Mouse (Mus musculus): ENCODE measurements around the gene Pax6.

Pax6 gene

DNA sequence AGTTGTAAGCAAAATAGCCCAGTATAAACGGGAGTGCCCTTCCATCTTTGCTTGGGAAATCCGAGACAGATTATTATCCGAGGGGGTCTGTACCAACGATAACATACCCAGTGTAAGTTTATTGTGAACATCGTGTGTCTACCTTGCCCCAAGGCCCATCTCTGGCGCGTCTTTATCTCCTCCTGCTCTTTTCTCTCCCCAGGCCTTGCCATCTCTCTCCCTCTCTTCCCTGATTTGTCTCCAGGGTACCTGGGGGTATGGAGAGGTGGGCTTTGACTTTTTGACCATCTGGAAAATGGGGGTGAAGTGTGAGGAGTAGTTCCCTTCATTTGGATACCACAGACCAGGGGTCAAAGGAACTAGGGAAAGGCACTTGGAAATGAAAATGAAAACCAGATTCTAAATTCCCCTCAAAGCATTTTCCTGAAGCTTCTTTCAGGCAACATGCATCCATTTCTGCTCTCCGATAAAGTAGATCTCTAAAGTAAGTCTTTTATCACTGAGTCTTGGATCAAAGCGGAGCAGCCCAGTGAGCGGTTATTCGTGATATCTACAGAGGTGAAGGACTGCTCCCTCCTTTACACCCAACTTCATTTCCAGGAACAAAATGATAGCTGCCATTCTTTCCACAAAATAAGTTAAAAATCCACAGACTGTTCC lies 16.4 kb downstream of the Pax6 start:
- DNase-seq (ENCODE audit: low spot score): no peak

DNA sequence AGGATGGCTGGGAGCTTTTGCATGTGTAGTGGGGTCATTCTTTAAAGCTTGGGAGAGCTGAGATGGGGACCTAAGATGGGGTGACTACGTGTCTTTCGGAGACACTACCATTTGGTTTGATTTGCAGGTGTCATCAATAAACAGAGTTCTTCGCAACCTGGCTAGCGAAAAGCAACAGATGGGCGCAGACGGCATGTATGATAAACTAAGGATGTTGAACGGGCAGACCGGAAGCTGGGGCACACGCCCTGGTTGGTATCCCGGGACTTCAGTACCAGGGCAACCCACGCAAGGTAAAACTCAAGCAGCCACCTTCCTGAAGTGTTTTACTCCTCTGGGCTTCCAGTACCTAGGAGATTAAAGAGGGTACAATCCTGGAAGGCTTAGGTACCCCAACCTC lies 17.0 kb downstream of the Pax6 start:
- DNase-seq (ENCODE audit: low spot score): no peak

DNA sequence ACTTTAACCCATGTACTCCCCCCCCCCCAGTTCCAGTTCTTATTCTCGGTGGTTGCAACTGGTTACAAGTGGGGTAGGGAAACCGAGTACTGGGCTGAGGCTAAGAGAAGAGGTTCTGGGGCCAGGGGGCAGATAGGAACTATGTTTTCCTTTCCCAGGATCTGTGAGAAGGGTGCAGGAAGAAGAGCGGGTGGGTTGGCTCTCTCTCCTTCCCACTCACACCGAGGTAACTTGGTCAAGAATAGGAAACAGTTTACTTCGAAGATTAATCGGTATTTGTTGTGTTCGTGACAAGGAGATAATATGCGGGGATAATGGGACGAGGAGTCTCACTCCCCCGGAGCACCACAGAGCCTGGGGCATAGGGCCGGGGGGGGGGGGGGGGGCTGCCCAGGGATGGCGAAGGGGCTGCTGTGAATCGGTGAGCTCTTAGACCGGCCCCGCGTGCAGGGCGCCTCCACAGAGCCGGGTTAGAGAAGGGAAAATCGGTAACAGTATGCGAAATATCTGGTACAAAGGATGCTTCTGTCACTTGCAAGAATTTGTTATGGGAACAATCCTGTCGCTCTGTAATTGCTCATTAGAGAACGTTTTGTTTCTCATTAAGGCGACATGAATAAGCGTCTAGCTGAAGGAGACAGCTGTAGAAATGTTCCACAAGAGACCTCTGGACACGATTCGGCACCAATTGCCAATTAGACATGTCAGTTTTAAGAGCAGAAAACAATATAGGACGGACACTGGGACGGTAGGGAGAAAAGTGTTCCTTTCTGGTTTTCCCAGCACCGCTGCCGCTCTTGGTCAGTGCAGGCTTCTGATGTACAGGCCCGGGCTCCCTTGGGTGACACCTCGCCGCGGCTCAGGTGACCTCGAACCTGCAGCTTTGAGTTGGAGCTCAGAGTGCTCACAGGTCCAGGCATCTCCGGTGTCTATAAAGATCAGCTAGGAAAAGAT lies 17.9 kb downstream of the Pax6 start:
- DNase-seq (ENCODE audit: low spot score): no peak

DNA sequence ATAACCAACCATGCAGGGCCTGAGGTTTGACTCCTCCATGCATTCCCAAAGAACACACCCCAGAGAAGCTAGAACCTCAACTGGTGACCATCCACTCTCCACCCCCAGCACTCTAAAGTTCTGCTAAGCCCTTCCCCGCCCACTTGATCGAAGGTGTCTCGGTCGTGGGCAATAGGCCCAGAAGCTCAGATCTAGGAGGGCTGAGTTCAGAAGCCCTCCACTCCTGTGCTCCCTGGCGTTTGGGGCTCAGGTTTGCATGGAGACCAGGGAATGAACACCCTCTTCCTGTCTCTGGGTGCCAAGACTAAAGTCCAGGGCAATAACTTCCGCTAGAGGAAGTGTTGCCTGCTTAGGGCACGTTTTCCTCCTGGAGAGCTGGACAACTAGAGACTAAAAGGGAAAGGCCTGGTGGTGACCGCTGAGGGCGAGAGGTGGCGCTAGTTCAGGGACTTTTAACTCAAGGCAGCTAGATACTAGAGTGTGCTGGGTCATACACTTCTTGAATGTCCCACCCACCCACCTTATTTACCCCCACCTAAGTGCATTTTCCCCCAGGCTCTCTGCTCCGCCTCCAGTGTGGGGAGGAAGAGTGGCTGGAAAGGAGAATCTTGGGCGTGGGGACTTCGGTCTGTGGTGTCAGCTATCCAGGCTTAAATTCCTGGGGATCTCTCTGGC lies 18.8 kb downstream of the Pax6 start:
- no peak for DNase-seq (ENCODE audit: low spot score)

DNA sequence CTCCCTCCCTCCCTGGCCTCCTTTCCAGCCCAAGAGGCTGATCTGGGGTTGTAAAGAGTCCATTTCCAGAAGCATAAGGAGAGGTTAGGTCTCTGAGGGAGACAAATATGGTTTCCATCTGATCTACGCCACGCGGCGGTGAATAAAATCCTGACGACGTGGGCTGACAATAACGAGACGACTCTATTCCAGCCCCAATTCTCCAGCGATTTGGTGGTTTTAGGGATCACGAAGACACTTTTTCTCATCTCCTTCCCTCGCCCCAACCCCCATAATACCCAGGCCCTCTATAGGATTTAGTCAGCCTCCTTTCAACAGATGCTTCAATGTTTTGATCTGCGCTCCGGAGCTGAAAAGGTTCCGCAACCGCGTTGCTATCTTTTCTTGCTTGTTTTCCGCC lies 19.3 kb downstream of the Pax6 start:
- DNase-seq (ENCODE audit: low spot score): no peak

DNA sequence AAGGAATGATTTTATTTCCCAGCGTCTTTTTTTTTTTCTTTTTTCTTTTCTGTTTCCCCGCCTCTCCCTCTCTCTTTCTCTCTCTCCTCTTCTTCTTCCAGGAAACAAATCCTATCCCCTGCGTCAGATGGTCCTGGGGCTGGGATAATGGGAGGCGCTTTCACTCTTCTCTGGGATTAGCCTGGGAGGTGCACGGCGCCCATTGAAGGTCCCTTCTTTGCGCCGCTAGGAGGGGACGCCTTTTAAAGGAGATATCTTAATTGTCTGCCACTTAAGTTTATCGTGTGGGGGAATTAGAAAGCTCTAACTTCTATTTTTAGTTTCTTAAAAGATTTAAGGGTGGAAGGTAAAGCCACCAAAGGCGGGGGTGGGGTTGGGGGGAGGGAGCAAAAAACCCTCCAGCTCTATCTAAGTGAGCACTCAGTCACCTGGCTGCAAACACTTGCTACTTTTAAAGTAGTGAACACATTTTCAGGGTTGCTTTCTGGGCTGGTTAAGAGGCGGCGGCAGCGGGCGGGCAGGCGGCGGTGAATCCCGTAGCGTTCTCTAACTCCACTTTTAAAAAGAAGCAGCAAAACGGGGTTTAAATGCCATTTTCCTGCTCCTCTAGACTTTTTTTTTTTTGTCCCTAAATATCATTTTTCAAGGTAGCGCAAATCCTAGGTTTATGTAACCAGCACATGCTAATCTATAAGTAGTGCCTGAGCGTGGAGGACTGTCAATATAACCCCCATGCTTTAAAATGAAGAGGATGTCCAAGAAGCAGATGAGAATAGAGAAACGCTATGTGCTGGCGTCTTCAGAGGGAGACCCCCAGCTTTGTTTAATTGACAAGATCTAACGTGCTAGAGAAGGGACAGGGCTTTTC lies 20.0 kb downstream of the Pax6 start:
- no peak for DNase-seq (ENCODE audit: low spot score)

DNA sequence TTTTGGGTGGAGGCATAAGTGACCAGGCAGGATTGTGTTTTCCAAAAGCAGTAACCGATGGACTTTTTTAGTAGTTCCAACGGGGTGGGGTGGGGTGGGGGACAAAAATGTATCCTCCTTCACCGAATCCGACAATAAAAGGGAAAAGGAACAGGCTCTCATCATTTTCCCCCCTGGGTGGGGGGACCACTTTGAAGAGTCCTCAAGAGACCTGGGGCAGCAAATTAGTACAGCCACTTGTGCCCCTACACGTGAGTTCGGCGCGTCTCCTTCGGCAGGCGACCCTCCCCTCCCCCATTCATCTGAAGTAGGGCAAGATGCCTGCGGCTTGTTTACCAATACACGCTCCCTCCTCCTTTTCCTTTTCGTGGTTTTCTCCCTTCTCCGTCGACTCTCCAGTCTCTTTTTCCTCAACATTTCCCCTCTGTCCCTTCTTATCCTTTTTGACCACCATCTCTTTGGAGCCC lies 20.6 kb downstream of the Pax6 start:
- no peak for DNase-seq (ENCODE audit: low spot score)

DNA sequence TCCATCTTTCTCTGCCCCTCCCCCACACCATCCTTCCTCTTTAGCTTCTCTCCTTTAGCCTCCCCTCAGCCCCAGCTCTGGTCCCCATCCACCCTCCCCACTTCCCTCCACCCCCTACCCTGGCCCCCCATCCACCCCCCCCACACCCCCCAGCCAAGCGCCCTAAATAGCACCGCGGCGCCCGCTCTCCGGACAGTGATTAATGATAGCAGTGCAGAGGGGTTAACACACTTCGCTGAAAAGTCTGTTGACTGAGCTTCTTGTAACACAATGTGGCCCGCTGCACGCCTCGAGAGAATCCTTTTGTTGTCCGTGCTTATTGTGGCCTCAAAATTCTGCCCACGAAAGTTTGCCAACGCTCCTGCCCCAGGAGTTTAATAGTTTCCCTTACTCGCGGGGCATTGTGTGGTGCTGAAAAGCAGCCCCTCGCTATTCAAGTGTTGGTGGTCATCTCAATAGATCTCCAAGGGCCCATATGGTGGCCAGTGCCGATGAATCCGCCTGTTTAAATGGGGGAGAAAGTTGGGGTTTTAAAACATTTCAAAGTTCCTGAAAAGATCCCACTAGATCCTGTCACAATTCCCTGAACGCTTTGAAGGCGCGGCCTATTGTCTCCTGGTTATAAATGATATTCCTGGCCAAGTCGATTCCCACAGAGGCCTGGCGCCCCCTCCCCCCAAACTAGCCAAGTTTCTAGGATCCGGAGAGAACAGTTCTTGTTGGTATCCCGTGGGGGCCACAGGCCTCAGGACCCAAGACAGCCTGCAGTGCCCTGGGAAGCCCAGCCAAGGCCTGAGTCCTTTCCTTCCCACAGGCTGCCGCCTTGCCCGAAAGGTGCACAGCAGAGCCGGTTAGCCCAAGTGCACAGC lies 21.3 kb downstream of the Pax6 start:
- no peak for DNase-seq (ENCODE audit: low spot score)

DNA sequence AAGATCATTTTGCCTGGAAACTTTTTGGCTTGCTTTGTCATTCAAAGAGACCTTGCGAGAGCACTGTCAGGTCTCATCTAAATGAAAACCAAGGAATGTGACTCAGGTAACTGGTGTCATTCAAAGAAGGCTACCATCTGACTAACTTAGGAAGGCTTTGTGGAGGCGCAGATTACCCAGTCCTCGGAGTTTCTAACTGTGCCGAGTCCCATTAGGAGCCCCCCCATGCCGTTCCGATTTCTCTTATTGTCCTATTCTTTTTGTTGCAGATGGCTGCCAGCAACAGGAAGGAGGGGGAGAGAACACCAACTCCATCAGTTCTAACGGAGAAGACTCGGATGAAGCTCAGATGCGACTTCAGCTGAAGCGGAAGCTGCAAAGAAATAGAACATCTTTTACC lies 22.6 kb downstream of the Pax6 start:
- DNase-seq (ENCODE audit: low spot score): no peak

DNA sequence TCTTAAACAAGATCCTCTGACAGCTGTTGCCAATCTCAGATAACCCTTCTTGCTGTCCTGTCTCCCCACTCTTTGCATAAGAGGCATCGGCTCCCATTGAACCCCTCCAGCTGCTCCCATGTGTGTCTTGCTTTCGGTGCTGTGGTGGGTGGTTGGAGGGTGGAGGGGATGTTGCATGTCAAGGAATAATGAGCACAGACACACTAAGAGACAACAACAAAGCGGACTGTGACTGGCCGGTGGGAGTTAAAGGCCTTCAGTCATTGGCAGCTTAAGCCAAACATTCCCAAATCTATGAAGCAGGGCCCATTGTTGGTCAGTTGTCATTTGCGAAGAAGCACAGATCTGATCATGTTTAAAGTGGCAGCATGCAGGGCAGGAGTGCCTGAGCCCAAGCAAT lies 29.0 kb downstream of the Pax6 start:
- DNase-seq (ENCODE audit: low spot score): no peak

DNA sequence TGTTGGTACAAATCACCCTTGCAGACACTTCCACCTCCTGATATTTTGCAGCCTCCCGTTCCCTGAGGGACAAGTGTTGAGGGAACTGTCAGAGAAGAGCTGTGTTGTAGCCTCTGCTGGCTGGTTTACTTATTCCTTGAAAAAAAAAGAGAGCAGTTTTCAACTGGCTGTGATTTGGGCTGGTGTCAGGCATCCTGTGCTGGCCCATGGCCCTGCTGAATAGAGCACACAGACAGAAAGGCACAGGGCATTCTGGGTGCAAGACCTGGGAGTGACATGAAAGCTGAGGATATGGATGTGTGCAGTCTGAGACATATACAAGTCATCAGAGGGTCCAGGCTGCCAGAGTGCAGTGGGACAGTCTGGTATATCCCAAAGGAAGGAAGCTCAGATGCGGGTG lies 29.9 kb downstream of the Pax6 start:
- no peak for DNase-seq (ENCODE audit: low spot score)

DNA sequence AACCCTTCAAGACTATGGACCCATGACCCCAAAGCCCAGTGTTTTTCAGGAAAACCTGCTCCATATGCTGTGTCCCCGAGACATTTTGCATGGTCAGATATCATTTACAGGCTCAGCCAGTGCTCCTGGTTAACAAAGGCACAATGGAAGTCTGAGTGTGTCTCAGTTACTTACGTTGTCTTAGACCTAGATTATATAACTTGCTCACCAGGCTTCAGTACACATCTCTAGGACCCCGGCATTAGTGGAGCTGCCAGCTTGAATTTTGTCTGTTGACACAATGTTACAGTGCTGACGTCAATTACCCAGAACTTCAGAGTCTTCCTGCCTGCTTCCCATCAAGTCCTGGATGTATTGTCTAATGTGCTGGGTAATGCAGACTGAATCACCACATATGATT lies 33.1 kb downstream of the Pax6 start:
- DNase-seq (ENCODE audit: low spot score): no peak

DNA sequence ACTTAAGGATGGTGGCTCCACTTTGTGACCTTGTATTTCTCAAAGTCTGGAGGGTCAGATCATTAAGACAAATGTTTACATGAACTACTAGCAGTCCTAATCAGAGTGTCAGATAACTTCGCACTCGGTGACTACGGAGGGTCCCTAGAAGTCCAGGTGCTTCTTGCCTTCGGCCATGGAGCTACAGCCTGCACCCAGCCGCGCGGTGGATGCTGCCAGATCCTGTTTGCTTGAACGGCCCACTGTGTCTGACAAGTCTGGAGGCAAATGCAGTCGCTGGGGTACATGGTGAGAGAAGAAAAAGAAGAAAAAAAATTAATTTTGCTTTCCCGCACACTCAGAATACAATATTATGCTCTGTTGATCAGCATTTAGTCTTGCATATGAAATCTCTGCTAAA lies 33.9 kb downstream of the Pax6 start:
- DNase-seq (ENCODE audit: low spot score): no peak

DNA sequence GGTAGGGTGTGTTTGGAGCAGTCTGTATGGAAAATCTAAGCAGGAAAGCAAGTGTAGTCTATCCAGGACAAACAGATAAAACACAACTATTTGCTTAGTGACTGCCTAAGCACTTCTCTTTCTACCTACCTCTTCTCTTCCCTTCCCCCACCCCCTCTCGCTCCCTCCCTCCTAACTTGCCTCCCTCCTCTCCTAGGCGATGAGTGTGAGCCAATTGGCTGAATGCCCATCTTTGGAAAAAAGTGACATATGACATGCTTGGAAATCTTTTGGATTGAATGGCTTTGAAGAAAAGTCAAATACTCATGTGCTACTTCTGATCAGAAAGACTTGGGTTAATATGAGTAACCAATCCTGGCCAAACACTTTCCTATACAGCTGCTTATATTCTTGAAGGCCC lies 36.6 kb downstream of the Pax6 start:
- no peak for DNase-seq (ENCODE audit: low spot score)

DNA sequence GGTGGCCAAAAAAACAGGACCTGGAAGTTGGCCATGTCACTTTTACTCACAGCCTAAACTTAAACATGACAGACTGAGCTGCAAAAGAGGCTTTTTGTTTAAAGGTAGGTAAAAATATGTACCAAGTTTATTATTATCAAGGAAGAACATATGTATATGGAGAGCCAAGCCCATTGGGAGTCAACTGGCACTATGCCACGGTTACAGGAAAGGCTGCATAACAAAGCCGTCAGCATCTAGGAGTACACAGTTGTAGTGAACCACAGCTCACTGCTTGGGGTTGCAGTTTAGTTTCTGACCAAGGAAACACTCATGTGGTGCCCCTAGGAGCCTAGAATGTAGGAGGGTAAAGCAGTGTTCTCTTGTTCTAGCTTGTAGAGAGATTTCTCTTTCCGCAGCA lies 40.4 kb downstream of the Pax6 start:
- no peak for DNase-seq (ENCODE audit: low spot score)

DNA sequence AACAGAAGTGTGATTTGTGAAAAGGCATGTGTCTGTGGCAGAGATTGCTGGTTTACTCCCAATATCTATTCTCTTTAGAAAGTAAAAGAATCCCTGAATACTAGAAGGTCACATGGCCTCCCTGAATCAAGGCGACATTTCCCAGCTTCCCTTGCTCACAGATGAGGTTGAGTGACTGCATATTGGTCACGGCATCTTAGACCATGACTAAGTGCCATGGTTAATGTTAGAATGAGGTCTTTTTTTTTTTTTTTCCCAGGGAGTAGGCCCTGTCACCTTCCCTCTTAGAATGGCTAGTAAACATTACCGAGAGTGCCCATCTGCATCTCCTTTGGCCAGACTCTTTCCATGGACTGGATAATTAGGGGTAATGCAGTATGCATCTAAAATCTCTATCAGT lies 41.8 kb downstream of the Pax6 start:
- no peak for DNase-seq (ENCODE audit: low spot score)

DNA sequence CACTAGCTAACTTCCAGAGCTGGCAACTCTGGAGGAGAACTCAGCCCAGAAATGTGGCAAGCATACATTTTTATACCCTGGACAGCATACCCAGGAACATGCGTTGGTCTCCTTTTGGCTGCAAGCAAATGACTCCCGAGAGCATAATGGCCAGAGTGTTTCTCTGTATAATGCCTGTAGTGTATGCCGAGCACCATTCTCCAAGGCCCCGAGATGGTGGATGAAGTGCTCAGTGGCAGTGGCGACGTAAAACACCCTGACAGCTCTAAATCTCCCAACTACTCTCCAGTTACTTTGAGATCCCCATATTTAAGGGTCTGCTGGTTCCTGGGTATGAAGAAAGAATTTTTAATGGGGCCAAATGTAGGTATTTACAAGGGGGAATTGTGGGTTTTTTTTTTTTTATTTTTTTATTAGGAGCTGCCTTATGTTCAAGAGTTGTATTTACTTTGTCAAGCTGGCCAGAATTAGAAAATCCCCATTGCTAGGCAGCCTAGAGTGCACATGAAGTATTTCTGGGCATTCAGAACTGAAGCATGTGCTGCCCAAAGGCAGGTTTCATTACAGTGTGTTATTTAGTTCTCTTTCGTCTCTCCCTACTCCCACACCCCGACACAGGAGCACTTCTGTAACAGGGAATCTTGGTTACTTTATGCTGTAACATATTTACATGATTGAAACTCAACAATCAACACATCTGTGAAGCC lies 46.9 kb downstream of the Pax6 start:
- DNase-seq (ENCODE audit: low spot score): no peak

DNA sequence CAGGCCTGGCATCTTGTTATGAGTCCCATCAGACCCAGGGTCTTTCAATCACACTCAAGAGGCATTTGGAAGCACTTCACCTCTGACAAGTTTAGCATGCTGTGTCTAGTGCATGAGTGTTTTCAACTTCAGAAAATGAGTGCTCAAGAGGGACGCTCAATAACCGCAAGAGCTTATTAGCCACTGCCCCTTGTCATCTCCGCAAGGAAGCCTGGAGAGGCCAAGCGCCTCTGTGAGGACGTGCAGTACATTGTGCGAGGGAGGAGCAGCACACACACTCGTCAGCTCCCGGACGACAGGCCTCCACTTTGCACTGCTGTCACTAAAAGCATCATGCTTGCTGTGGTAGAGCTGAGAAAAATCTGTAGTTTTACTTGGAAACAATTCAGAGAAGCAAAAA lies 58.0 kb downstream of the Pax6 start:
- DNase-seq (ENCODE audit: low spot score): no peak

DNA sequence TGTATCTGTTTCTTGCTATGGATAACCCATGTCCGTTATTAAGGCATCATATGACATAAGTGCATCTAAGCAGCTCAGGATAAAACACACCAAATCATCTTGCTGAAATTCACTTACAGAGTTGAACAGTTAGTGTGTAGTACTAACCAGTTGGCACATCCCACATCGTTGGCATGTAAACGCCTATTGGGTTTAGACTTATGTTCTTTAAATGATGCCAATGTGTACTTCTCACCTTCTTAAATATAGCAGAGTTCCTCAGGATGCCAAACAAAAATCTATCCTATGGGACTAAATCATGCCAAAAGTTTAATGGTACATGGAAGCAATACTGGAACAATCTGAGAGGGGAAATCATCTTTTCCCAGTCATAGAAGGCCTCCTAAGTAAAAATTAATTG lies 62.0 kb downstream of the Pax6 start:
- DNase-seq (ENCODE audit: low spot score): no peak

DNA sequence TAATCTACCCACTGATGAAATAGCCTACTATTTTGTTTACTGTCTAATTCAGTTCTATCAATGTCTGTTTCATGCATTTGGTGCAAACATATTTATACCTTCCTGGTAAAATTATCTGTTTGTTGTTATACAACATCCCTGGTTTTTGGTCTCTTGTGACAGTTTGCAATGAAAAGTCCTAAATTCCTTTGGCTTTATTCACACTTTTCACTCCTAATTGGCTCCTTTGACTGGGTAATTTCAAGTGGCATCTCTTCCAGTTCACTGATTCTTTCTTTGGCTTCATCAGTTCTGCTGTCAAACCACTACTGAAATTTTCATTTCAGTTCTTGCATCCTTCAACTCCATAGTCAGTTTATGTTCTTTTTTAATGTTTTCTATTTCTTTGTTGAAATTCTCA lies 67.5 kb downstream of the Pax6 start:
- DNase-seq (ENCODE audit: low spot score): no peak
